Mouse (Mus musculus) testis, adult 2 months (tissue): ENCODE measurements around the gene Trio. TPM values are rescaled to one million over a fixed set of nuclear protein-coding genes. Genes with fewer than 3 reads are reported as not detected.
"Not testable (repeated sequence)": the region's sequence is repeated elsewhere in the genome, so short reads cannot be mapped to it uniquely, and the experiment has no call there.

Source experiments
- H3K27ac ChIP-seq: fragments of 200-500 bp; 2 replicates; pipeline ENCODE4 v1.5.1; 2012; ENCODE audit warnings: low read depth, low read length; ENCODE audit not compliant: control insufficient read depth, insufficient read depth
- H3K27me3 ChIP-seq: fragments of 200-500 bp; 2 replicates; pipeline ENCODE4 v1.6.1; 2012; ENCODE audit warnings: mild to moderate bottlenecking, low read length, moderate library complexity; ENCODE audit not compliant: control insufficient read depth, insufficient read depth
- H3K36me3 ChIP-seq: fragments of 200-500 bp; 2 replicates; pipeline ENCODE4 v1.6.1; 2012; ENCODE audit warnings: mild to moderate bottlenecking, low read length; ENCODE audit not compliant: control insufficient read depth, insufficient read depth
- H3K4me1 ChIP-seq: fragments of 200-500 bp; 2 replicates; pipeline ENCODE4 v1.6.1; 2012; ENCODE audit warnings: low read length; ENCODE audit not compliant: control insufficient read depth, insufficient read depth
- H3K4me3 ChIP-seq: fragments of 200-500 bp; 2 replicates; pipeline ENCODE4 v1.5.1; 2012; ENCODE audit warnings: low read depth, mild to moderate bottlenecking, low read length, moderate library complexity, mixed read lengths; ENCODE audit not compliant: control insufficient read depth
- CTCF ChIP-seq: fragments of 200-500 bp; IDR thresholded peaks from 2 replicates; pipeline ENCODE4 v1.5.1; 2012; ENCODE audit warnings: low read depth, mild to moderate bottlenecking, inconsistent platforms, low read length, moderate library complexity; ENCODE audit not compliant: control insufficient read depth, insufficient read depth, insufficient replicate concordance
- POLR2A ChIP-seq: fragments of 200-500 bp; IDR thresholded peaks from 2 replicates; pipeline ENCODE4 v1.6.1; 2012; ENCODE audit warnings: low read depth, mild to moderate bottlenecking, inconsistent platforms, low read length, moderate library complexity; ENCODE audit not compliant: control insufficient read depth
- polyA plus RNA-seq: library from polyadenylated mRNA; depleted of rRNA; stranded (reverse); fragments of >200 nt; gene quantifications from 2 replicates; pipeline ENCODE4 v1.2.3, GENCODE M21; 2012

Trio gene
- polyA plus RNA-seq, 1 experiment, result 18.8 TPM

DNA sequence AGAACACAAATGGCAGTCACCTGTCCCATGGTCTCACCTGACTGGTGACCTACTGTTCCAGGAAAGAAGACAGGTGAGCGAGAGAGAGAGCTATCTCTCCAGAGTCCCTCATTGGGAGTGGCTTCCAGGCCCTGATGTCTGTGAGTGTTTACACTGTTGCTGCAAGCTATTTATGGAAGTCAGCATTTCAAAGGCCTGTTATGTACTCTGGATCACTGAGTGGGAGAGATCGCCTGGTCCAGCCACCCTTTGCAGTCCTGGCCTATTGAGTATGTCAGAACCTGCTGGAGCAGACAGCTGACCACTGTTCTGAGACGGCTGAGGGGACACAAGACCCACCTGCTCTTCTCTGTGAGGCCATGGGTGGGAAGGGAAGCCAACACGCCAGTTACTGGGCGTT is 280.7 kb downstream of the Trio start:
- Histone ChIP-seq H3K4me3 (no peak overlapping the region), H3K27me3 (no peaks in the 10 kb centered on the region), H3K36me3 (no peaks in the 10 kb centered on the region), H3K27ac (no peak overlapping the region), H3K4me1 (peaks cover 2% of the 10 kb centered on the region)
- TF ChIP-seq CTCF, result no peak
- no peak for TF ChIP-seq POLR2A

DNA sequence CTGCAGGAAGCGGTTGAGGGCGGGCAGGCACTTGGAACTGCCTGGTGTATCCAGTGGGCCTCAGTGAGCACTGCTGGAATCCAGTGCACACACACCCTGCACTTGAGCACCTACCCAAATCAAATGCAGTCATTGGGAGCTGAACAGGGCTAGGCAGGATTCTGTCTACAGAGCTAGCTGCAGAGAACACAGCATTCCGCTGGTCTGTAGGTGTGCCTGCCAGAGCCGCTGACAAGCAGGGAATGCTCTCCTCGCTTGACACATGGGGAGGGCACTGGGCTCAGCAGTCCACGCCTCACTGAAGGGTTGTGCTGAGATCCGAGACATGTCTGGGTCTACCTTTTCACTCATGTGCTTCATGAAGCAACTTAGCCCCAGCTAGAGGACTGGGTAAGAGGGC is 285.6 kb downstream of the Trio start:
- TF ChIP-seq POLR2A (no peak), CTCF (no peak)
- Histone ChIP-seq H3K36me3 (no peaks in the 10 kb centered on the region), H3K27me3 (no peaks in the 10 kb centered on the region), H3K4me3 (no peak overlapping the region), H3K4me1 (no peaks in the 10 kb centered on the region), H3K27ac (no peak overlapping the region)

DNA sequence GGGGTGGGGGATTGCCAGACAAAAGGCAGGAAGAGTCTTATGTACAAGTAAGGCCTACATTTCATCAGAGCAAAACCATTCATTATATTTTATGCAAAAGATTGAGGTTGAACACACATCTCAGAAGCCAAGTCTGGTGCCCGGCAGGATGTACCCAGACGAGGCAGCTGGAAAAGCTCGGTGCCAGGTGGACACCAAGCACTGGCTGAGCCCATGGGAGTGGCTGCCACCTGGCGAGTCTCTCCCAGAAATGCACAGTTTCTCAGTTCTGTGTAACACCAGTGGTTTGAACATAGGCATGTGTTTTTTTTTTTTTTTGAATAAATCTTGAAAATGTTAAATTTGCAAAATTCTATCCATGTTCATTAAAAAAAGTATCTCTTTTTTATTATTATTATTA is 293.8 kb downstream of the Trio start:
- Histone ChIP-seq H3K4me3 (no peak overlapping the region), H3K27ac (no peak overlapping the region), H3K27me3 (no peaks in the 10 kb centered on the region), H3K36me3 (no peaks in the 10 kb centered on the region), H3K4me1 (no peaks in the 10 kb centered on the region)
- TF ChIP-seq POLR2A, result no peak
- no peak for TF ChIP-seq CTCF

DNA sequence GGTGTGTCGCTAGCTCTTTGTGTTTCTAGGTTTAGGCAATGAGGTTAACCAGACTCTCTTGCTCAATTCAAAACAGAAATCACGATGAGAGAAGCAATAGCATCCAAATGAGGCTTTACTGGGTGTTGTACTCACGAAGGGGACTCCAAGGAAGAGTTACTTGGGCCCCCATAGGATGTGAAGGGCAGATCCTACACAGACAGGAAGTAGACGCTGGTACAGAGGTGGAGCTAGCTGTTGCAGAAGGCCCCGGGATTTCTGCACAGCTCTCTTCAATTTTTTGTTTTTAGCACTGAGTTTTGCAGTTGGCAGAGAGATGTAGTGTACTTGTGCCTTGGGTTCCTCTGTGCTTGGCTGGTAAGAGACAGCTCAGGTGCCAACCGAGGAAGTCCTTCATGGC is 299.4 kb downstream of the Trio start:
- H3K27me3 ChIP-seq, result no peaks in the 10 kb centered on the region
- H3K36me3 ChIP-seq, result no peaks in the 10 kb centered on the region
- H3K27ac ChIP-seq, result no peak overlapping the region
- TF ChIP-seq POLR2A (no peak), CTCF (no peak)
- peaks cover 6% of the 10 kb centered on the region; the same call in 1 of the 2 replicates for H3K4me1 ChIP-seq
- no peak overlapping the region for H3K4me3 ChIP-seq

DNA sequence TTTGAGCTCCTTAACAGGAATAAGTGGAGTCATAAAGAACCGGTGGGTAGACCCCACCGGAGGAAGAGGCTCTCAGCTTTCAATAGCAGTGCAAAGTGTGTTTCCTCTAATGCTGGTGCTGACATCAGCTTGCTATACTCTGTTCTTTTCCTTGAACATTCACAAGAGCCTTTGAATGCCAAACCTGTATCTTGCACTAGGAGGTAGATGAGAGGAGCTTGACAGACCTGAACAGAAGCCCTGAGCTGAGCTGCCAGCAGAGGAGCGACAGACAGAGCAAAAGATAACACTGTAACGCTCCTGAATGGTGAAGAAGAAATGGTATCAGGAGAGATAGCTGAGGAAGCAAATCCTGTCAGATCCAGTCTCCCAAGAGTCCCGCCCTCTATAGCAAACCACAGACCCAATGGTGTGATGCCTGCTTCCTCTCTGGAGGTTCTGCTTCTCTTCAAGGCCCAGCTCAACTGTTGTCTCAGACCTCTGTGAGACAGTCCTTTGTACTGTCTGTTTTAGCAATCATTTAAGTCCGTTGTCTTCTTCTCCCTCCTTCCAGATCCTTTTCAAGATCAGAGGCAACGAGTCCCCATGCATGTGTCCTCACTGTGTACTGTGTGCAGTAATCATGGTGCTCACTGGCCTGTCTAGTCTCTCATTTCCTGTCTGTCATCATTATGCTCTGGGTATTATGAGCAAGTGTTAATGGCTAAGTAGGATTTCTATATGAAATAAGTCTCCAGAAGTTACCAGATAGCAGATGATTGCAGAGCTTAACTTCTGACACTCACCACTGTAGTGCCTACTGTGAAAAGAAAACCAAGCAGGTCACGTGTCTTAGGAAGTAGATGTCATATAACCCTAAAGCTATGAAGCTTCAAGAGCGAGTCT is 300.6 kb downstream of the Trio start:
- Histone ChIP-seq H3K4me3 (no peak overlapping the region), H3K36me3 (no peaks in the 10 kb centered on the region), H3K4me1 (peaks cover 6% of the 10 kb centered on the region; the same call in 1 of the 2 replicates), H3K27ac (no peak overlapping the region), H3K27me3 (no peaks in the 10 kb centered on the region)
- TF ChIP-seq POLR2A (no peak), CTCF (no peak)

DNA sequence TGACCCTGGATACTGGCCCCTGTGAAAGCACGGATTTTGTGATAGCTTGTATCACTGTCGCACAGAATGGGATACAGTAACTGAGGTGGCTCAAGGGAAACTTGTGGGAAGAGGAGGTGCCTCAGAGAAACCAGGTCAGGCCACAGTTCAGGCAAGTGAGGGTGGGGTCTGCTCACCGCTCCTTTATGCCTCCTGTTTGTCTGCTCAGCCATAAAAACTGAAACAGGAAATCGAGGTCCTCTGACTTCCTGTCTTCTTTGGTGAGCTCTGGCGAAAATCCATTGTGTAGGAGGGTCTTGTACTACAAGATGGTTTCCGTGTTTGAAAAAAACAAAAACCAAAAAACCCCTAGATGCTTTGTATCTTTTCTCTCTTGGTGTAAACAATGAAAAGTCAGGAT is 301.4 kb downstream of the Trio start:
- peaks cover 6% of the 10 kb centered on the region; the same call in 1 of the 2 replicates for H3K4me1 ChIP-seq

DNA sequence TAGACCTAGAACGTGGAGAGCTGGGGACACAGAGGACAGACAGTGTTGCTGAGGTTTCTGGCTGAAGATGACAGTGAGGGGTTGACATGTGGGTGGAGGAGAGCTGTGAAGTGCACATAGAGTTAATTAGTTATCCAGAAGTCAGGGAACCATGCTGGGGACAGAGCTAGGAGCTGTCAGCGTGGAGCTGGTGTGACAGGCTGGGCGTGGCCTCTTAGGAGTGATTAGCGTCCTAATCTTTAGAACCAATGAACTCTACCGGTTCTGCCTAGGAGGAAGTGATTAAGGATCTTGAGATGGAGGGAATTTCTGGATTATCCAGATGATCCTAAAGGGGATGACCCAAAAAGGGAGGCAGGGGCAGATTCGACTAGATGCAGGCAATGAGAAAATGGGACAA is 301.9 kb downstream of the Trio start:
- TF ChIP-seq CTCF, result no peak
- no peak for TF ChIP-seq POLR2A
- Histone ChIP-seq H3K27ac (no peak overlapping the region; the same call in 1 of the 2 replicates), H3K4me3 (no peak overlapping the region), H3K27me3 (no peaks in the 10 kb centered on the region), H3K4me1 (peaks cover 6% of the 10 kb centered on the region; the same call in 1 of the 2 replicates), H3K36me3 (no peaks in the 10 kb centered on the region)

More for the DNA sequence above, 301.4 kb downstream of the Trio start:
- Histone ChIP-seq H3K27ac (peak overlapping the region; percentile 3), H3K36me3 (no peaks in the 10 kb centered on the region), H3K27me3 (no peaks in the 10 kb centered on the region), H3K4me3 (no peak overlapping the region)
- TF ChIP-seq POLR2A (no peak), CTCF (no peak)

DNA sequence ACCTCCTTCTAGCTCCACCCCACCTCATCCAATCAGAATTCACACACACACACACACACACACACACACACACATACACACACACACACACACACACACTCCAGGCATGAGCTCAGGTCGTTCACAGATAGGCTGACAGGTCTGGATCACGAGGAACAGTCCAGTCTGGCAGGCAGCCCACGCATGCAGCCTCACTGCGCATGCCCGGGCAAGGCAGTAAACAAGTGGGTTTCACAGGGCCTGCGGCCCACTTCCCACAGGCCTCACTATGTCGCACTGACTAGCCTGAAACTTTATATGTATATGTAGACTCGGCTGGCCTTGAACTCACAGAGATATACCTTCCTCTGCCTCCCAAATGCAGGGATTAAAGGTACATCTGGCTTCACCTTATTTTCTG is 305.4 kb downstream of the Trio start:
- H3K36me3 ChIP-seq, H3K4me1 ChIP-seq, H3K27me3 ChIP-seq, H3K27ac ChIP-seq, H3K4me3 ChIP-seq: not testable (repeated sequence)
